Mouse (Mus musculus) liver, postnatal 0 days (tissue): ENCODE measurements around the gene Vamp2.

Experiments used
- CTCF ChIP-seq: sonication (generic); IDR thresholded peaks from 2 replicates; pipeline ENCODE4 v1.5.1; 2016; ENCODE audit warnings: antibody characterized with exemption, low read depth
- EP300 ChIP-seq: IDR thresholded peaks from 2 replicates; pipeline ENCODE4 v1.6.1; 2016; ENCODE audit warnings: antibody characterized with exemption, low read depth, mild to moderate bottlenecking

GRCm38 (mm10) chr11:69080855-69081222, 7.5 kb upstream of the Vamp2 start:
- TF ChIP-seq EP300 (no peak), CTCF (no peak)
